Mouse (Mus musculus) kidney, adult 2 months (tissue): Measurements from ENCODE around the gene Prkaa2. TPM values are rescaled to one million over a fixed set of nuclear protein-coding genes. Genes with fewer than 3 reads are reported as not detected.
A peak's percentile ranks its signal among the peaks of the same experiment; 100 is the strongest.

Source experiments
- DNase-seq: peaks from one replicate; pipeline ENCODE4 v3.0.0; 2021
- H3K27ac ChIP-seq: fragments of 200-500 bp; 2 replicates; pipeline ENCODE4 v1.5.1; 2012; ENCODE audit warnings: low read depth, low read length, control low read depth, inconsistent platforms; ENCODE audit not compliant: insufficient read depth
- H3K27me3 ChIP-seq: fragments of 200-500 bp; replicated peaks from 2 replicates; pipeline ENCODE4 v1.6.1; 2012; ENCODE audit warnings: mild to moderate bottlenecking, moderate library complexity, low read length, inconsistent platforms; ENCODE audit not compliant: control insufficient read depth, insufficient read depth
- H3K36me3 ChIP-seq: fragments of 200-500 bp; 2 replicates; pipeline ENCODE4 v1.6.1; 2012; ENCODE audit warnings: mild to moderate bottlenecking, moderate library complexity, low read length, inconsistent platforms; ENCODE audit not compliant: control insufficient read depth, insufficient read depth
- H3K4me1 ChIP-seq: fragments of 200-500 bp; 2 replicates; pipeline ENCODE4 v1.6.1; 2011; ENCODE audit warnings: low read length; ENCODE audit not compliant: control insufficient read depth, insufficient read depth
- H3K4me3 ChIP-seq: fragments of 200-500 bp; 2 replicates; pipeline ENCODE4 v1.5.1; 2011; ENCODE audit warnings: mild to moderate bottlenecking, low read depth, low read length, control low read depth; ENCODE audit not compliant: insufficient read depth
- CTCF ChIP-seq: fragments of 200-500 bp; conservative IDR thresholded peaks from 2 replicates; pipeline ENCODE4 v1.5.1; 2011; ENCODE audit warnings: low read depth, mild to moderate bottlenecking, control low read depth, low read length, moderate library complexity, mixed read lengths; ENCODE audit not compliant: insufficient read depth, insufficient read length
- POLR2A ChIP-seq: fragments of 200-500 bp; IDR thresholded peaks from one replicate; pipeline ENCODE4 v1.6.1; 2011; ENCODE audit warnings: low read depth, low read length, control low read depth
- WGBS: fragments of 180-500 bp; shearing (Covaris S2); methylation state at CpG from one replicate; pipeline ENCODE4 v1.1.7; 2018; 5-methylcytosine and 5-hydroxymethylcytosine counted together
- polyA plus RNA-seq: library from polyadenylated mRNA; depleted of rRNA; stranded (reverse); fragments of >200 nt; gene quantifications from 2 replicates; pipeline ENCODE4 v1.2.3, GENCODE M21; 2012; rRNA removed

The Prkaa2 gene
- polyA plus RNA-seq, result 23.9 and 25.8 TPM in 2 replicates

- TF ChIP-seq POLR2A (no peak), CTCF (no peak)
- peak within 1 kb of the TSS; percentile 92 for H3K27ac ChIP-seq
Observed at GRCm38 (mm10) chr4:105109199-105109989, at the start of gene Prkaa2. Gene Prkaa2 (minus strand): TSS chr4:105109890.

GRCm38 (mm10) chr4:105159531-105159870 is 49.8 kb upstream of the Prkaa2 start:
- Histone ChIP-seq H3K27me3 (no peaks in the 10 kb centered on the region), H3K4me1 (peaks cover 8% of the 10 kb centered on the region), H3K27ac (peak overlapping the region; percentile 44), H3K4me3 (peak overlapping the region; percentile 77), H3K36me3 (peaks cover 2% of the 10 kb centered on the region; the same call in 1 of the 2 replicates)
- no peak for DNase-seq
- WGBS, result 41% methylated on average over 6 of the region's 6 CpGs
- TF ChIP-seq CTCF (no peak), POLR2A (no peak)

More at GRCm38 (mm10) chr4:105109199-105109989, at the start of gene Prkaa2:
- peak; percentile 82 for DNase-seq
- H3K4me1 ChIP-seq, result peaks cover 20% of the 10 kb centered on the region
- H3K36me3 ChIP-seq, result no peaks in the 10 kb centered on the region
- H3K4me3 ChIP-seq, result peak within 1 kb of the TSS; percentile 92
- no peaks in the 10 kb centered on the region for H3K27me3 ChIP-seq
- WGBS, result 2% methylated on average over 79 of the region's 80 CpGs

GRCm38 (mm10) chr4:105158651-105159530 is 49.2 kb upstream of the Prkaa2 start:
- peaks cover 2% of the 10 kb centered on the region; the same call in 1 of the 2 replicates for H3K36me3 ChIP-seq
- peak overlapping the region; percentile 77 for H3K4me3 ChIP-seq
- peaks cover 6% of the 10 kb centered on the region for H3K4me1 ChIP-seq
- peak overlapping the region; percentile 44 for H3K27ac ChIP-seq
- peak; percentile 45 for DNase-seq
- H3K27me3 ChIP-seq, result no peaks in the 10 kb centered on the region
- 18% methylated on average over 18 of the region's 18 CpGs for WGBS
- TF ChIP-seq POLR2A, result no peak
- peak; percentile 37; the same call in 1 of the 2 replicates for TF ChIP-seq CTCF

GRCm38 (mm10) chr4:105158169-105158555 is 48.5 kb upstream of the Prkaa2 start:
- no peaks in the 10 kb centered on the region for H3K27me3 ChIP-seq
- peaks cover 3% of the 10 kb centered on the region; the same call in 1 of the 2 replicates for H3K4me1 ChIP-seq
- peaks cover 2% of the 10 kb centered on the region; the same call in 1 of the 2 replicates for H3K36me3 ChIP-seq
- DNase-seq, result peak; percentile 86
- H3K4me3 ChIP-seq, result peak overlapping the region; percentile 77
- peak overlapping the region; percentile 44 for H3K27ac ChIP-seq
- under 1% methylated on average over 26 of the region's 26 CpGs for WGBS
- TF ChIP-seq POLR2A (peak; percentile 50), CTCF (no peak; the same call in 1 of the 2 replicates)

- H3K4me3 ChIP-seq, result peak within 1 kb of the TSS; percentile 77
- TF ChIP-seq CTCF, result 0 out of 2 replicates have a peak, but pooled peaks have one; percentile 8
- TF ChIP-seq POLR2A, result peak; percentile 99
- peak within 1 kb of the TSS; percentile 81 for H3K27ac ChIP-seq
- peaks cover 2% of the 10 kb centered on the region; the same call in 1 of the 2 replicates for H3K36me3 ChIP-seq
- under 1% methylated on average over 77 of the region's 77 CpGs for WGBS
- peak; percentile 97 for DNase-seq
- H3K27me3 ChIP-seq, result no peaks in the 10 kb centered on the region
- peaks cover 3% of the 10 kb centered on the region; the same call in 1 of the 2 replicates for H3K4me1 ChIP-seq
Observed at GRCm38 (mm10) chr4:105157276-105158168, 47.8 kb upstream of the Prkaa2 start, which contains the start of gene Plpp3. Gene Plpp3 (plus strand): TSS chr4:105157347.

GRCm38 (mm10) chr4:105156955-105157275 is 47.2 kb upstream of the Prkaa2 start:
- WGBS, result 1% methylated on average over 4 of the region's 4 CpGs
- peaks cover 3% of the 10 kb centered on the region; the same call in 1 of the 2 replicates for H3K4me1 ChIP-seq
- peak overlapping the region; percentile 77 for H3K4me3 ChIP-seq
- H3K27ac ChIP-seq, result peak overlapping the region; percentile 81
- peaks cover 2% of the 10 kb centered on the region; the same call in 1 of the 2 replicates for H3K36me3 ChIP-seq
- no peak for DNase-seq
- no peaks in the 10 kb centered on the region for H3K27me3 ChIP-seq
- TF ChIP-seq POLR2A (no peak), CTCF (no peak)
